Mouse (Mus musculus) forebrain, embryonic 10.5 days (tissue): ENCODE results near the gene Gba2. TPM values are rescaled to one million over a fixed set of nuclear protein-coding genes. Genes with fewer than 3 reads are reported as not detected.

Source experiments
- DNase-seq: peaks from one replicate; pipeline ENCODE4 v3.0.0-alpha.2; 2017; ENCODE audit warnings: low spot score; ENCODE audit errors: extremely low spot score
- H3K27ac ChIP-seq: fragments of 300-500 bp; sonication (generic); 2 replicates; pipeline ENCODE4 v1.5.1; 2016; ENCODE audit warnings: mild to moderate bottlenecking
- H3K27me3 ChIP-seq: fragments of 300-500 bp; sonication (generic); 2 replicates; pipeline ENCODE4 v1.6.1; 2016; ENCODE audit warnings: mild to moderate bottlenecking; ENCODE audit not compliant: poor library complexity, severe bottlenecking
- H3K36me3 ChIP-seq: fragments of 300-500 bp; sonication (generic); replicated peaks from 2 replicates; pipeline ENCODE4 v1.6.1; 2016; ENCODE audit warnings: mild to moderate bottlenecking, moderate library complexity
- H3K4me1 ChIP-seq: fragments of 300-500 bp; sonication (generic); 2 replicates; pipeline ENCODE4 v1.6.1; 2016
- H3K4me3 ChIP-seq: fragments of 300-500 bp; sonication (generic); 2 replicates; pipeline ENCODE4 v1.5.1; 2016; ENCODE audit warnings: mild to moderate bottlenecking, moderate library complexity
- H3K9me3 ChIP-seq: fragments of 300-500 bp; sonication (generic); 2 replicates; pipeline ENCODE4 v1.6.1; 2016; ENCODE audit warnings: mild to moderate bottlenecking, moderate library complexity
- WGBS: fragments of 180-500 bp; shearing (Covaris S2); methylation state at CpG from one replicate; pipeline ENCODE4 v1.1.7; 2016; 5-methylcytosine and 5-hydroxymethylcytosine counted together
- polyA plus RNA-seq: library from polyadenylated mRNA; unstranded; fragments of >200 nt; fragmentation: Nextera tagmentation; extraction: Ambion mirVana; gene quantifications from 2 replicates; pipeline ENCODE4 v1.2.1, GENCODE M21; 2016

Gene Gba2
- polyA plus RNA-seq, 1 experiment from 2014 or later = 24.3 TPM

- no peaks in the 10 kb centered on the region for H3K4me1 ChIP-seq
- H3K27ac ChIP-seq = no peak overlapping the region
- DNase-seq = peak; percentile 72
- no peak overlapping the region for H3K4me3 ChIP-seq
- 32% methylated on average over 7 of the region's 7 CpGs for WGBS
- no peaks in the 10 kb centered on the region for H3K9me3 ChIP-seq
- H3K27me3 ChIP-seq = peaks cover 18% of the 10 kb centered on the region
- peaks cover 49% of the 10 kb centered on the region for H3K36me3 ChIP-seq
Observed at GRCm38 (mm10) chr4:43530581-43530980, 48.1 kb downstream of the Gba2 start.

GRCm38 (mm10) chr4:43530081-43530501 is 48.6 kb downstream of the Gba2 start:
- H3K9me3 ChIP-seq = no peaks in the 10 kb centered on the region
- WGBS = 80% methylated on average over 8 of the region's 8 CpGs
- H3K27ac ChIP-seq = no peak overlapping the region
- no peak for DNase-seq
- peaks cover 44% of the 10 kb centered on the region for H3K36me3 ChIP-seq
- no peaks in the 10 kb centered on the region for H3K4me1 ChIP-seq
- peaks cover 23% of the 10 kb centered on the region for H3K27me3 ChIP-seq
- H3K4me3 ChIP-seq = no peak overlapping the region

GRCm38 (mm10) chr4:43528487-43528886 is 50.2 kb downstream of the Gba2 start:
- Histone ChIP-seq H3K27me3 (peaks cover 39% of the 10 kb centered on the region), H3K4me3 (no peak overlapping the region), H3K27ac (no peak overlapping the region), H3K4me1 (peaks cover 14% of the 10 kb centered on the region), H3K36me3 (peaks cover 28% of the 10 kb centered on the region), H3K9me3 (no peaks in the 10 kb centered on the region)
- 78% methylated on average over 9 of the region's 9 CpGs for WGBS
- DNase-seq = no peak

GRCm38 (mm10) chr4:43527880-43528279 is 50.8 kb downstream of the Gba2 start:
- peaks cover 20% of the 10 kb centered on the region for H3K4me1 ChIP-seq
- no peak overlapping the region for H3K4me3 ChIP-seq
- no peaks in the 10 kb centered on the region for H3K9me3 ChIP-seq
- peaks cover 45% of the 10 kb centered on the region for H3K27me3 ChIP-seq
- no peak for DNase-seq
- H3K27ac ChIP-seq = no peak overlapping the region
- 70% methylated on average over 5 of the region's 5 CpGs for WGBS
- H3K36me3 ChIP-seq = peaks cover 22% of the 10 kb centered on the region

- Histone ChIP-seq H3K4me3 (peak overlapping the region; percentile 33), H3K27me3 (peaks cover 82% of the 10 kb centered on the region), H3K27ac (no peak overlapping the region), H3K4me1 (peaks cover 57% of the 10 kb centered on the region), H3K36me3 (no peaks in the 10 kb centered on the region), H3K9me3 (no peaks in the 10 kb centered on the region)
- WGBS = 17% methylated on average over 6 of the region's 6 CpGs
- peak; percentile 85 for DNase-seq
Observed at GRCm38 (mm10) chr4:43519956-43520355, 58.7 kb downstream of the Gba2 start.

GRCm38 (mm10) chr4:43519551-43519950 is 59.1 kb downstream of the Gba2 start:
- WGBS = 12% methylated on average over 10 of the region's 10 CpGs
- H3K27ac ChIP-seq = no peak overlapping the region
- H3K4me3 ChIP-seq = peak overlapping the region; percentile 33
- peaks cover 54% of the 10 kb centered on the region for H3K4me1 ChIP-seq
- DNase-seq = no peak
- H3K9me3 ChIP-seq = no peaks in the 10 kb centered on the region
- H3K36me3 ChIP-seq = no peaks in the 10 kb centered on the region
- H3K27me3 ChIP-seq = peaks cover 78% of the 10 kb centered on the region

Other genes starting within 250 kb of the Gba2 start
- 7.4 and 8.4 TPM in 2 replicates for gene Rusc2, start 196.9 kb downstream of the Gba2 start, polyA plus RNA-seq
- 0.10 and 0.17 TPM in 2 replicates for gene Fam166b, start 149.7 kb downstream of the Gba2 start, polyA plus RNA-seq
- 3.2 and 3.5 TPM in 2 replicates for gene Tesk1, start 136.9 kb downstream of the Gba2 start, polyA plus RNA-seq
- 2.3 and 2.4 TPM in 2 replicates for gene Cd72, start 124.2 kb downstream of the Gba2 start, polyA plus RNA-seq
- not detected in 2 replicates for gene Sit1, start 95.1 kb downstream of the Gba2 start, polyA plus RNA-seq
- gene Ccdc107, start 86.0 kb downstream of the Gba2 start, polyA plus RNA-seq = 42.2 and 43.9 TPM in 2 replicates
- 54.6 and 56.7 TPM in 2 replicates for gene Arhgef39, start 79.2 kb downstream of the Gba2 start, polyA plus RNA-seq
- gene Car9, start 71.9 kb downstream of the Gba2 start, polyA plus RNA-seq = 0.60 and 1.1 TPM in 2 replicates
- 40.0 and 42.6 TPM in 2 replicates for gene Tpm2, start 55.1 kb downstream of the Gba2 start, polyA plus RNA-seq
- gene Creb3, start 16.5 kb downstream of the Gba2 start, polyA plus RNA-seq = 32.5 and 34.4 TPM in 2 replicates
- 42.5 and 43.0 TPM in 2 replicates for gene Tln1, start 16.2 kb downstream of the Gba2 start, polyA plus RNA-seq
- 15.3 and 24.2 TPM in 2 replicates for gene Rgp1, start 158 bp downstream of the Gba2 start, polyA plus RNA-seq
- gene Msmp, start 5.6 kb upstream of the Gba2 start, polyA plus RNA-seq = 0.97 TPM in 1 of 2 replicates, not detected in the other
- gene Npr2, start 53.1 kb upstream of the Gba2 start, polyA plus RNA-seq = 5.4 and 6.2 TPM in 2 replicates
- 1.9 and 2.9 TPM in 2 replicates for gene Spag8, start 74.7 kb upstream of the Gba2 start, polyA plus RNA-seq
- 66.0 and 69.7 TPM in 2 replicates for gene Hint2, start 77.6 kb upstream of the Gba2 start, polyA plus RNA-seq
- gene Tmem8b, start 90.1 kb upstream of the Gba2 start, polyA plus RNA-seq = 4.2 and 4.3 TPM in 2 replicates
- gene Fam221b, start 90.3 kb upstream of the Gba2 start, polyA plus RNA-seq = 1.6 and 1.7 TPM in 2 replicates
- not detected in 2 replicates for gene Olfr70, start 121.9 kb upstream of the Gba2 start, polyA plus RNA-seq
- gene Olfr71, start 131.4 kb upstream of the Gba2 start, polyA plus RNA-seq = not detected in 2 replicates
- 0.16 and 0.31 TPM in 2 replicates for gene Hrct1, start 148.3 kb upstream of the Gba2 start, polyA plus RNA-seq
- 0.07 TPM in 1 of 2 replicates, not detected in the other for gene Spaar, start 151.2 kb upstream of the Gba2 start, polyA plus RNA-seq
- gene Olfr159, start 192.1 kb upstream of the Gba2 start, polyA plus RNA-seq = not detected in 2 replicates
- not detected in 2 replicates for gene Olfr156, start 245.0 kb upstream of the Gba2 start, polyA plus RNA-seq